Mouse (Mus musculus) G1E (cell line): ENCODE data around the gene Trem3. TPM values are rescaled to one million over a fixed set of nuclear protein-coding genes. Genes with fewer than 3 reads are reported as not detected.
A peak's percentile ranks its signal among the peaks of the same experiment; 100 is the strongest.

Experiments
- ATAC-seq: 2 replicates; pipeline ENCODE4 v1.8.0; 2016; ENCODE audit warnings: mild to moderate bottlenecking; ENCODE audit not compliant: insufficient number of reproducible peaks, poor library complexity, low FRiP score, severe bottlenecking; ENCODE audit errors: extremely low read depth
- DNase-seq: peaks from one replicate; pipeline ENCODE4 v3.0.0; 2012; ENCODE audit warnings: low spot score
- H3K27me3 ChIP-seq: 2 replicates; pipeline ENCODE4 v1.6.1; 2012; ENCODE audit warnings: mild to moderate bottlenecking, low read length, inconsistent platforms; ENCODE audit not compliant: insufficient read depth
- H3K36me3 ChIP-seq: replicated peaks from 2 replicates; pipeline ENCODE3; 2012; ENCODE audit warnings: mild to moderate bottlenecking, inconsistent platforms
- H3K4me1 ChIP-seq: 2 replicates; pipeline ENCODE4 v1.6.1; 2012; ENCODE audit warnings: low read depth, low read length, inconsistent platforms, mixed read lengths; ENCODE audit not compliant: insufficient read depth
- H3K4me3 ChIP-seq: 2 replicates; pipeline ENCODE4 v1.5.1; 2012; ENCODE audit warnings: low read depth, mild to moderate bottlenecking, inconsistent platforms, low read length, moderate library complexity, mixed read lengths
- H3K9me3 ChIP-seq: replicated peaks from 2 replicates; pipeline ENCODE4 v1.6.1; 2012; ENCODE audit warnings: inconsistent platforms
- CTCF ChIP-seq: IDR thresholded peaks from 2 replicates; pipeline ENCODE4 v1.5.1; 2012; ENCODE audit warnings: low read depth, low read length, inconsistent platforms, mixed read lengths
- GATA1 ChIP-seq: IDR thresholded peaks from 2 replicates; pipeline ENCODE4 v1.6.1; 2012; ENCODE audit warnings: borderline replicate concordance, low read length, inconsistent platforms, mixed read lengths
- GATA2 ChIP-seq: IDR thresholded peaks from 2 replicates; pipeline ENCODE4 v1.6.1; 2012; ENCODE audit warnings: low read depth, low read length, inconsistent platforms, borderline replicate concordance
- POLR2AphosphoS5 ChIP-seq: IDR thresholded peaks from 2 replicates; pipeline ENCODE4 v1.6.1; 2012; ENCODE audit warnings: low read depth, low read length, inconsistent platforms; ENCODE audit not compliant: insufficient replicate concordance
- TAL1 ChIP-seq: conservative IDR thresholded peaks from 2 replicates; pipeline ENCODE4 v1.6.1; 2012; ENCODE audit warnings: low read depth, low read length, inconsistent platforms, mixed read lengths
- polyA plus RNA-seq: library from polyadenylated mRNA; stranded (reverse); fragments of >175 nt; gene quantifications from 2 replicates; pipeline ENCODE4 v1.2.3, GENCODE M21; 2012
- total RNA-seq, 2 experiments: library from RNA; stranded (forward) in 1 of 2; stranded (reverse) in 1 of 2; fragments of 200-1000 nt in 1 of 2; fragments of >200 nt in 1 of 2; fragmentation: Nextera tagmentation in 1 of 2; gene quantifications; 2 replicates each; pipeline ENCODE4 v1.2.3; 2014 to 2017

Trem3 gene
- total and polyA plus RNA-seq, 3 experiments: not detected

DNA sequence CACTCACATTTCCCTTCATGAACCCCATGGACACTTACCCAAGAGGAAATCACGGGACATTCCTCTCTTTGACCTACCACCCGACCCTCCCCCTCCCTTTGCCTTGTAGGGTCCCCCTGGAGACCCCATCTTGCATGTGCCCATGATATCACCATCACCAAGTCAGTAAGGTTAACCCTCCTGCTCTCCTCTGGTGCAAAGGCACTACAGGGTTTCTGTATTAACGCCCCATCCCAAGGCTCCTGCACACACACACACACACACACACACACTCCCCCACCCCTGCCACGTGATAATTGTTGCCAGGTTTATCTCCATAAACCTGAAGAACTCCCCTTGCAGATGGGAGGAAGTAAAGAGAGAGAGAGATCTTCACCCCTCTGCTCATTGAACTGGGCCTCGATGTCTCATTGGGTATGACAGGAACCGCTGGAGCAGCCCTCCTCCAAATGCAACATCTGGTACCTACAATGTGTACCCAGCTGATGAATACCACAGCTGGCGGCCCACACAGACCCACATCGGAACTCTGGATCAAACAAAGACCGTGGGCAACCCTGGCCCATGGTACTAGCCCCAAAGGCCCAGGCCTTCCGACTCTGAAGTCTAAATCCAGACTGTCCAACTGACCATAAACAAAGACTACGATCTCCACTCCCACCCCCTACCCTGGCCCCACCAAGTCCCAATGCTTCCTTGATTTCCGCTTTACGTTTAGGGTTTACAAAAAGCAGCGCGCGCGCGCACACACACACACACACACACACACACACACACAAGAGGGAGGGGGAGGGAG, 33.6 kb downstream of the Trem3 start:
- DNase-seq (no peak), ATAC-seq (peak; percentile 60)
- Histone ChIP-seq H3K36me3 (no peaks in the 10 kb centered on the region), H3K4me3 (no peak overlapping the region; the same call in 1 of the 2 replicates), H3K4me1 (peaks cover 44% of the 10 kb centered on the region), H3K27me3 (no peaks in the 10 kb centered on the region), H3K9me3 (no peaks in the 10 kb centered on the region)
- TF ChIP-seq TAL1 (no peak), CTCF (no peak), GATA1 (no peak), GATA2 (no peak), POLR2AphosphoS5 (no peak)

- Histone ChIP-seq H3K27me3 (no peaks in the 10 kb centered on the region), H3K4me1 (peaks cover 45% of the 10 kb centered on the region), H3K36me3 (no peaks in the 10 kb centered on the region), H3K9me3 (no peaks in the 10 kb centered on the region), H3K4me3 (no peak overlapping the region)
- ATAC-seq (no peak), DNase-seq (no peak)
- TF ChIP-seq POLR2AphosphoS5 (no peak), TAL1 (no peak), GATA2 (no peak)
These were observed 34.1 kb downstream of the Trem3 start for GRCm38 (mm10) chr17:48281739-48282085.

- peak; percentile 66 for ATAC-seq
- Histone ChIP-seq H3K4me1 (peaks cover 25% of the 10 kb centered on the region), H3K9me3 (0 out of 2 replicates have a peak, but pooled peaks cover 4% of the 10 kb centered on the region), H3K27me3 (no peaks in the 10 kb centered on the region), H3K36me3 (no peaks in the 10 kb centered on the region), H3K4me3 (no peak overlapping the region)
- TF ChIP-seq GATA1 (no peak), GATA2 (no peak), POLR2AphosphoS5 (no peak), CTCF (0 out of 2 replicates have a peak, but pooled peaks have one; percentile 20)
- DNase-seq: no peak
These were observed 39.2 kb downstream of the Trem3 start for GRCm38 (mm10) chr17:48286765-48287164.

DNA sequence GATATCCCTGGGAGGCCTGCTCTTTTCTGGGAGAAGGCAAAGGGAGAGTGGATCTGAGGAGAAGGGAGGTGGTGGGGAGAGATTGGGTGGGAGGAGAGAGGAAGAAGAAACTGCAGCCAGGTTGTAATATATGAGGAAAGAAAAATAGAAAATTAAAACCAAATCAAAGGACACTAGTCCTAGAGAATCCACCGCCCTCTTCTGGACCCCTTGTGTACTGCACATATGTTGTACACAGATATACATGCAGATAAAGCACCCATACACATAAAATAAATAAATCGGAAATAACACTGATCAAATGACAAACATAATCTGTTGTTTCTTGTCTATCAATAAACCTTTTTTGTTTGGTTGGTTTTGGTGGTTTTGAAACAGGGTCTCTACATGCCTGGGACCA, 39.7 kb downstream of the Trem3 start:
- no peaks in the 10 kb centered on the region for H3K27me3 ChIP-seq
- ATAC-seq (no peak), DNase-seq (no peak)
- H3K4me3 ChIP-seq: no peak overlapping the region
- H3K4me1 ChIP-seq: peaks cover 23% of the 10 kb centered on the region
- H3K36me3 ChIP-seq: no peaks in the 10 kb centered on the region
- no peak for TF ChIP-seq GATA2
- no peak for TF ChIP-seq TAL1
- no peak for TF ChIP-seq CTCF
- no peak for TF ChIP-seq GATA1
- no peak for TF ChIP-seq POLR2AphosphoS5
- H3K9me3 ChIP-seq: 0 out of 2 replicates have a peak, but pooled peaks cover 4% of the 10 kb centered on the region

DNA sequence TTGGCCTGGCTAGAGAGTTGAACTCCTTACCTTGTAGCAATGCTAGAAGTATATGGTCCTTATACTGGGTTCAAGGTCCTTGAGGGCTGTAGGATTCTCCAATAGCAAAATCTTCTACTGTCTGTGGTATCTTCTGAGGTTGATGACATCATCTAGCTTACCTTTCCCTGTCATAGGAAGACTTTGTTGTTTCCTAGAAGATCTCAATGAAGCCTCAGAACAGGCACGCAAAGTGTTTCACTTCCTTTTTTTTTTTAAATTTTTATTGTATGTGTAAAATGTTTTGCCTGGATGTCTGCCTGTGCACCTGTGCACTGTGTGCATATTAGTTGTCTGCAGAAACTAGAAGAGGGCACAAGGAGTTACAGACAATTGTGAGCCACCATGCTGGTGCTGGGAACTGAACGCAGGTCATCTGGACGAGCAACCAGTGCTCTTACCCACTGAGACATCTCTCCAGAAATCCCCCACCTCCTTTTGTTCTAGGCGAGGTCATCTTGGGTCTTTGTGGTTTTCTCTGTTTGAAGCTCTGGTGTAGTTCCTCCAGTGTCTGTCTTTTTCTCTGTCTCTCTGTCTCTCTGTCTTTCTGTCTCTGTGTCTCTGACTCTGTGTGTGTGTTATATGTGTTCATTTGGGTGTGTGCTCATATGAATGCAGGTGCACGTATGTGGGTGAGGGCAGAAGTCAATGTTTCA, 46.1 kb downstream of the Trem3 start:
- H3K9me3 ChIP-seq: 0 out of 2 replicates have a peak, but pooled peaks cover 2% of the 10 kb centered on the region
- TF ChIP-seq TAL1 (no peak), CTCF (no peak), POLR2AphosphoS5 (no peak), GATA1 (no peak), GATA2 (no peak)
- no peaks in the 10 kb centered on the region for H3K27me3 ChIP-seq
- H3K4me1 ChIP-seq: peaks cover 58% of the 10 kb centered on the region
- ATAC-seq (peak; percentile 46; the same call in 1 of the 2 replicates), DNase-seq (no peak)
- H3K4me3 ChIP-seq: peak overlapping the region; percentile 30; the same call in 1 of the 2 replicates
- H3K36me3 ChIP-seq: no peaks in the 10 kb centered on the region

GRCm38 (mm10) chr17:48299203-48299602, 51.6 kb downstream of the Trem3 start, which contains the start of gene Treml2:
Treml2 (plus strand) TSS chr17:48299498.
- ATAC-seq (peak; percentile 83), DNase-seq (peak; percentile 84)
- Histone ChIP-seq H3K27me3 (no peaks in the 10 kb centered on the region), H3K9me3 (no peaks in the 10 kb centered on the region), H3K4me3 (peak within 1 kb of the TSS; percentile 76), H3K36me3 (peaks cover 30% of the 10 kb centered on the region), H3K4me1 (peaks cover 81% of the 10 kb centered on the region)
- no peak for TF ChIP-seq GATA1
- no peak for TF ChIP-seq POLR2AphosphoS5
- no peak for TF ChIP-seq CTCF
- TF ChIP-seq TAL1: peak; percentile 77
- no peak for TF ChIP-seq GATA2
